Mouse (Mus musculus): ENCODE data around the gene Syt1.

DNA sequence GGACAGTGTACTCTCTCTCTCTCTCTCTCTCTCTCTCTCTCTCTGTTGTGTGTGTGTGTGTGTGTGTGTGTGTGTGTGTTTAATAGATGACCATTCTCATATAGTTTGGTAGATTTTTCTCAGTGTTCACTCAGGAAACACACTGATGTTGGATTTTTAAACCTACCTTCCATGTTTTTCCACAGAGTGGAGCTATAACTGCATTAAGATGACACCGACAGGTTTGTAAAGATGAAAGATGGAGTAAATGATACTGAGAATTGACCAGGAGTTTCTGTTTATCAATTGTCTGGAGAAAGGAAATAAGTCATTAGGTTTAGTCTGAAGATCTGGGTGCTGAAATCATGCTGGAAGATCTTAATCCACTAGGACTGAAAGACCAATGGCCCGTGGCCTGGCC, 554.9 kb downstream of the Syt1 start:
- TF ChIP-seq CTCF (IDR thresholded peaks at IDR 0.05) (no peak), POLR2A (IDR thresholded peaks at IDR 0.05; ENCODE audit: insufficient read depth, low read depth, low read length) (no peak), EP300 (IDR thresholded peaks at IDR 0.05; ENCODE audit: insufficient read depth, low read depth, low read length) (no peak)
